Comparison of ENCODE assay signal across 8 mouse cellular contexts in the genomic region with DNA sequence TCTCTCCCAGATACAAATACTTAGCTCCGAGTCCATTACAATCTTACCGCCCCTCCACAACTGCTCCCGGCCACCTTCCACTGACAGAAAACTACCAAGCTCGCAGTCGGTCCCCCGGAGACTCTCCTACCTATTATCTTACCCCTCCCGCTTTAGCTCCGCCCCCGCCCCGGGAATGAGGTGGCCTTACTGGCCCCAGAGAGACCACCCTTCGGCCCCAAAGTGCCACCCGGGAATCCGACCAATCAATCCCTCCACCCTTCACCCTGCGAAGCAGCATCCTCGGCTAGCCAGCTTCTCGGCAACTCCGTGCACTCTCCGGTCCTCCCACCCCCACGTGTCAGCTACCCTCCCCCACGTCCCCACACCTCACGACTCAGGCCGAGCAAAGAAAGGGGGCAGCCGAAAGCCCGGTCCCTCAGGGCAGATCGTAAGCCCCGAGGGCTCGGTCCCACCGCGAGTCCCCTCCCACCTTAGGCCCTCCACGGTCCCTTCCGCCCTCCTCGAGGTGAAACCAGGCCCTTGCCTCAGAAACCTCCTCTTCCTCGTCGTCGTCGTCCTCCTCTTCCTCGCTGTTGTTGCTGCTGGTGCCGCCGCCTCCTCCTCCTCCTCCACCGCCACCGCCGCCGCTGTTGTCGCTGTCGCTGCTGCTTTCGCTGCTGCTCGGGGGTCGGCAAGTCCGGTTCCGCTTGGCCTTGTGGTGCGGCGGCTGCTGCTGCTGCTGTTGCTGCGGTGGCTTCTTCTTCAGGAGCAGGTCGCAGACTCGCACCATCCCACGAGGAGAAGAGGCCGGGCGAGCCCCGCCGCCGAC. TPM values are rescaled to one million over a fixed set of nuclear protein-coding genes. Genes with fewer than 3 reads are reported as not detected.
DNase-seq lines count a peak whose midpoint lies in the region; ATAC-seq and TF ChIP-seq lines count a peak whose summit lies in the region.

No protein-coding gene starts in this region.

- H3K27ac ChIP-seq in hindbrain, postnatal 0 days: peak overlapping the region; percentile 100

- intact Hi-C loops in left cerebral cortex, postnatal 10 days (cut with DNase I): loop anchor here (10.0 kb wide), 2 partner anchors 81 to 141 kb away; a partner anchor contains a TSS

- H3K9ac ChIP-seq in hindbrain, postnatal 0 days (replicated peaks; ENCODE audit: low read length): peak overlapping the region; percentile 95

- H3K4me1 ChIP-seq in hindbrain, postnatal 0 days (ENCODE audit: insufficient read depth, low read length): peaks cover 10% of the 10 kb centered on the region; the same call in 1 of the 2 replicates
- H3K4me1 ChIP-seq in megakaryocyte, embryonic 14.5 days: peaks cover 30% of the 10 kb centered on the region

- no peaks in the 10 kb centered on the region for H3K36me3 ChIP-seq in hindbrain, postnatal 0 days (ENCODE audit: insufficient read depth, low read length)
- H3K36me3 ChIP-seq in megakaryocyte, embryonic 14.5 days (replicated peaks; ENCODE audit: low read length): peaks cover 29% of the 10 kb centered on the region

- no peaks in the 10 kb centered on the region for H3K27me3 ChIP-seq in hindbrain, postnatal 0 days (ENCODE audit: insufficient read depth, low read length)
- no peaks in the 10 kb centered on the region for H3K27me3 ChIP-seq in megakaryocyte, embryonic 14.5 days (replicated peaks)

- H3K9me3 ChIP-seq in hindbrain, postnatal 0 days (ENCODE audit: low read length): no peaks in the 10 kb centered on the region
- H3K9me3 ChIP-seq in megakaryocyte, embryonic 14.5 days: no peaks in the 10 kb centered on the region

- peak overlapping the region; percentile 79 for H3K4me2 ChIP-seq in hindbrain, postnatal 0 days (ENCODE audit: low read depth, low read length)

- ATAC-seq in activated CD4-positive, CD25-positive, alpha-beta regulatory T cell, adult 4 months: peak; percentile 8
- ATAC-seq in hindbrain, postnatal 0 days: peak; percentile 21

- DNase-seq in cerebellum, postnatal 36 days: peak; percentile 37 to 49
- peak; percentile 38 to 43 for DNase-seq in frontal cortex, postnatal 36 days (ENCODE audit: low spot score in 2 of 2)
- DNase-seq in hindbrain, postnatal 0 days (ENCODE audit: low spot score): peak; percentile 48
- peak; percentile 30 to 72 for DNase-seq in left cerebral cortex, postnatal 10 days (ENCODE audit: extremely low spot score in 1 of 2, low spot score in 2 of 2)
- DNase-seq in right cerebral cortex, postnatal 14 days: peak; percentile 56
- peak; percentile 36 to 63 for DNase-seq in urinary bladder, postnatal 4 days (ENCODE audit: low spot score in 2 of 2)

- 0 out of 2 replicates have a peak, but pooled peaks have one; percentile 8 for TF ChIP-seq CTCF in hindbrain, postnatal 0 days (IDR thresholded peaks at IDR 0.05; ENCODE audit: low read depth)

- under 1% methylated on average over 50 of the region's 61 CpGs for WGBS in hindbrain, postnatal 0 days

- peak overlapping the region; percentile 93 for H3K4me3 ChIP-seq in hindbrain, postnatal 0 days (ENCODE audit: low read length)
- peak overlapping the region; percentile 100 for H3K4me3 ChIP-seq in megakaryocyte, embryonic 14.5 days (replicated peaks)

RNA-seq across cellular contexts. Expression of a gene that starts 1.0 kb away (rescaled TPM):
- 10 to 100 TPM; 41.9 to 48.9 TPM for polyA plus RNA-seq in activated CD4-positive, CD25-positive, alpha-beta regulatory T cell, adult 4 months (2017; shearing (Covaris generic))
- 61.1 and 62.8 TPM in 2 replicates for total RNA-seq in hindbrain, postnatal 0 days (2014; rRNA removed)
- 21.1 and 23.2 TPM in 2 replicates for polyA plus RNA-seq in hindbrain, postnatal 0 days (2015; fragmentation: Nextera tagmentation; extraction: Ambion mirVana)
- 100 to 1,000 TPM; 108 TPM for total RNA-seq in left cerebral cortex, postnatal 10 days (2021)
- polyA plus RNA-seq in megakaryocyte, embryonic 14.5 days (2012; ENCODE audit: insufficient read depth, low replicate concordance): 5.3 and 6.6 TPM in 2 replicates

RNA-seq across cellular contexts. Expression of a gene that starts 1.7 kb away (rescaled TPM):
- polyA plus RNA-seq in activated CD4-positive, CD25-positive, alpha-beta regulatory T cell, adult 4 months (2017; shearing (Covaris generic)): 1 to 10 TPM in 1 of 2 experiments, under 1 TPM in 1; 0.61 to 7.6 TPM
- total RNA-seq in hindbrain, postnatal 0 days (2014; rRNA removed): 0.68 and 1.4 TPM in 2 replicates
- polyA plus RNA-seq in hindbrain, postnatal 0 days (2015; fragmentation: Nextera tagmentation; extraction: Ambion mirVana): 1.4 and 2.6 TPM in 2 replicates
- total RNA-seq in left cerebral cortex, postnatal 10 days (2021): 1 to 10 TPM; 1.1 to 1.3 TPM
- polyA plus RNA-seq in megakaryocyte, embryonic 14.5 days (2012; ENCODE audit: insufficient read depth, low replicate concordance): not detected in 2 replicates

Comparison
In these comparisons a context has a peak if more than half of its experiments do, and no peak if none do; other contexts are left out.
1. Peak in every context shown above with its lines: DNase-seq, ATAC-seq, H3K4me3 ChIP-seq and H3K27ac ChIP-seq.